Mouse (Mus musculus): Measurements from ENCODE around the gene Zfp668.
"Not testable (repeated sequence)": the region's sequence is repeated elsewhere in the genome, so short reads cannot be mapped to it uniquely, and the experiment has no call there.

Zfp668 gene

DNA sequence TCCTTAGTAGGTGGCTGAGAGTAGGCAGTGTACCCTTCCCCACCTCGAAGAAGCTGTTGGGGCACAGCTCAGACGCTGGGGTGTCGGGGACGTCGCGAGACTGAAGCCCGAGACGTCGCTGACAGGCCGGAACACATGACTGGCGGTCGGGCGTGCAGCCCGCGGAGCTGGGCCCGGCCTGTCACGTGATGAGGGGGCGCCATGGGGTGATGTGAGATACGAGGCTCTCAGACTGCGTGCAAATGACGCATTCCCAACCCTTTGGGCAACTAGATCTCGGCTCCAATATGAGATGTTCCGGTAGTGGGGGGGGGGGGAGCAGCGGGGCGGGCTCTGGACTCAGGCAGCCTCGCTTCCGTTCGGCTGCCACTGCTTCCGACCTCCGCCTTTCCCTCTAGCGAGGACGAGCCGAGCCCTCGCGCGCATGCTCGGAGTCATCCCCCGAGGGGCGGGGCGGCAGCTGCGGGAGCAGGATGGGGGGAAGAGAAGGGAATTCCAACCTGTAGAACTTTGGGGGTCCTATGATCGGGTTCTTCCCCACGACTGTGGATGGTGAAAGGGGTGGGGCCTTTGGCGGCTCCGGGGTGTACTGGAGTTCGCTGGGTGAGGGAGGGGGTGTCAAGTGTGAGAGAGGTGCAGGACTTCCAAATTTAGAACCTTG is 35.2 kb downstream of the Zfp668 start:
- peak; percentile 80 to 91 for DNase-seq (ENCODE audit: low spot score in 2 of 2)

GRCm38 (mm10) chr7:127840886-127841285 is 35.7 kb downstream of the Zfp668 start:
- DNase-seq (ENCODE audit: low spot score in 2 of 2): peak in 1 of 2 experiments; percentile 61

DNA sequence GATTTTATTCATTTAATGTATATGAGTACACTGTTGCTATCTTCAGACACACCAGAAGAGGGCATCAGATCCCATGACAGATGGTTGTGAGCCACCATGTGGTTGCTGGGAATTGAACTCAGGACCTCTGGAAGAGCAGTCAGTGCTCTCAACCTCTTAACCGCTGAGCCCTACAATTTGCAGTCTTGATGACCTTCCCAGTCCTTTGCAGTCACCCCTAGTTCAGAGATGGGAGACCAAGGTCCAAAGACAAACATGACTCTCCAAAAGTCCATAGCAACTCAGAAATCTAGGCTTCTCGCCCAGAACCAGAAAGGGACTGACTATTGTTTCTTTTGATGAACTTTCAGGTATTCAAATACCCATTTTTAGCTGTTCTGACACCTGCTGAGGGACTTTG is 36.6 kb downstream of the Zfp668 start:
- DNase-seq (ENCODE audit: low spot score in 2 of 2): not testable (repeated sequence)

- not testable (repeated sequence) for DNase-seq (ENCODE audit: low spot score in 2 of 2)
Measured at GRCm38 (mm10) chr7:127837878-127838277, 38.8 kb downstream of the Zfp668 start.

DNA sequence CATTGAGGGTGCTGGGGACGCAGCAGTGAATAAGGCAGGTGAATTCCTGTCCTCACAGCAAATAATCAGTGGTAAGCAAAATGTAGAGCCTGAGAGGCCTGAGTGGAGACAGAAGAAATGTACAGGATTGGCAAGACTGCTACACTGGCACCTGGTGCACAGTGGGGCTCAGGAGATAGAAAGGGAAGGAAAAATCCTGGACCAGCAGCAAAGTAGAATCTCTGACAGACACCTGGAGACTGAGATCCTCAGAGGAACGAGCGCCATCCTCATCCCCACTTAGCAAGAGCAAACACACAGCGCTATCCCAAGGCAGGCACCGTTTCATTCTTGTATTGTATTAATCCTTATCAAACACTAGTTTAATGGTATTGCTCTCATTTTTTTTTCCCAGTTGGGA is 39.2 kb downstream of the Zfp668 start:
- DNase-seq (ENCODE audit: low spot score in 2 of 2): no peak

GRCm38 (mm10) chr7:127835550-127835949 is 41.1 kb downstream of the Zfp668 start:
- no peak for DNase-seq (ENCODE audit: low spot score in 2 of 2)

- DNase-seq (ENCODE audit: low spot score in 2 of 2): no peak
Measured at GRCm38 (mm10) chr7:127824176-127824871, 52.3 kb downstream of the Zfp668 start, which contains the start of the genes Stx4a and Stx1b. TSS of gene Stx4a (plus strand) at chr7:127824294. TSS of gene Stx1b (minus strand) at chr7:127824549.

DNA sequence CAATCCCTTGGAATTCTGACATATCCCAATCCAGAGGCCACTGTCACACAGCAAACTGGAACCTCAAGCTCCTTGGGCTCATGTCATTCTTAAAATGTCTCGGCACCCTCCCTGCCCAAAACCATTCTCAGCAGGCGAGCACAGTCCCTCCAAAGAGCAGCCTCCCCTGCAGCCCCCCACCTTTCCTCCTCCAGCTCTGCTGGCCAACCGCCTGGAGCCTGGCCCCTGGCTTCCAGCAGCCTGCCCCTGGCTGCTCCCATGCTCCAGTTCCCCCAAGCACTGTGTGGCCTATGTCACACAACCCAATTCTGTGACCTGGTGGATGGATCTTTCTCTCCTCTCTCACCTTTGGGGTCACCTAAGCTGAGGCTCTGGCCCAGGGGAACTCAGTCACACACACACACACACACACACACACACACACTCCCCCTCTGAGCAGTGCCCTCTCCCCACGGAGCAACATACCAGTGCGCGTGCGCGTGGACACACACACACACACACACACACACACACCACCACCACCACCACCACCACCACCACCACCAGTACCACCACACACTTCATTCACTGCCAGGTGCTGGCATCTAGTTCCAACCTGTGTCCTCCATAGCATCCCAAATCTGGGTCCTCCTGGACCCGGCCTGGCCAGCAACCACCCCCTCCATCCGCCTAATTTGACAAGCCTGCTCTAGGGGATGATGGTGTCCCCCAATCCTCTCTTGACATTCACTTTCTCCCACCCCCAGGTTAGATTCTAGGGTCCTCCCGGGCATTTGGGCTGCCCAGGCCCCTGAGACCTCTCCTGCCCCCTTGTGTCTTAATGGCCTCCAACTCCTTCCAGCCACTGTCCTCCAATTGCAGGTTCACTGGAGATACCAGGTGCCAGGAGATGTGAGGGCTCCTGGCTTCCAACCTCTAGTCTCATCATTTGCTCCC is 53.1 kb downstream of the Zfp668 start:
- no peak for DNase-seq (ENCODE audit: low spot score in 2 of 2)

GRCm38 (mm10) chr7:127822494-127822893 is 54.1 kb downstream of the Zfp668 start:
- DNase-seq (ENCODE audit: low spot score in 2 of 2): no peak

- DNase-seq (ENCODE audit: low spot score in 2 of 2): no peak
Measured at GRCm38 (mm10) chr7:127820836-127821509, 55.7 kb downstream of the Zfp668 start.

- no peak for DNase-seq (ENCODE audit: low spot score in 2 of 2)
Measured at GRCm38 (mm10) chr7:127817776-127818175, 58.9 kb downstream of the Zfp668 start.

GRCm38 (mm10) chr7:127817053-127817452 is 59.6 kb downstream of the Zfp668 start:
- DNase-seq (ENCODE audit: low spot score in 2 of 2): no peak

- no peak for DNase-seq (ENCODE audit: low spot score in 2 of 2)
Measured at GRCm38 (mm10) chr7:127815954-127816821, 60.4 kb downstream of the Zfp668 start.

GRCm38 (mm10) chr7:127815116-127815665 is 61.4 kb downstream of the Zfp668 start:
- DNase-seq (ENCODE audit: low spot score in 2 of 2): no peak

DNA sequence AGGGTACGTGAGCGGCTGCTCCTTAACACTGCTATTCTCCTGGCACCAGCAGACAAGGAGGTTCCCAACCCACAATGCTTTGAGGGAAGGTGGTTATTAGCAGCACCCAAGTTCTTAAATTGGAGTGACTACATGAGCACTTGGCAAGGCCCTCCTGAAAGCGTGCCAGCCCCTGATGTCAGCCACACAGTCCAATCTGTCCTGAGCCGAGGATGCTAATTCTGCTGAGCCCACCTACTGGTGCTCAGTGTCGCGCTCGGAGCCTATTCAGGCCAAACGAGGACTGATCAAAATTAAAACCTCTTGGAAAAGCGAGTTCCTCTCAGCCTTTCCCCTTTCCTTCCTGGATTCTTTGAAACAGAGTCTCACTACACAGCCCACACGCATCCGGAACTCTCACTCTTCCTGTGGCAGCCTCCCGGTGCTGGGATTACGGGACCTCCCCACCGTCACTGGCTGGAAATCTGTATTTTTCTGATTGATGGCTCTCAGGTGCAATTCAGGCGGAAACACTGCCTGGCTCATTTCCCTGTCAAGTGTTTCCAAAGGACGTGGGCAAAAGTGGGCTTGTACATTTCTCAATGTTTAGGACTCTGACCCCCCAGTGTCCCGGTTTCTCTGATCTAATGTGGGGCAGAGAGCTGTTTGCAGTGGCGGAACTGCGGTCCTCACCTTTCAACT is 62.2 kb downstream of the Zfp668 start:
- no peak for DNase-seq (ENCODE audit: low spot score in 2 of 2)

- no peak for DNase-seq (ENCODE audit: low spot score in 2 of 2)
Measured at GRCm38 (mm10) chr7:127813821-127814220, 62.8 kb downstream of the Zfp668 start.

Data from spleen, postnatal 10 days (tissue).